Mouse (Mus musculus): Measurements from ENCODE around the gene Nucks1.

DNA sequence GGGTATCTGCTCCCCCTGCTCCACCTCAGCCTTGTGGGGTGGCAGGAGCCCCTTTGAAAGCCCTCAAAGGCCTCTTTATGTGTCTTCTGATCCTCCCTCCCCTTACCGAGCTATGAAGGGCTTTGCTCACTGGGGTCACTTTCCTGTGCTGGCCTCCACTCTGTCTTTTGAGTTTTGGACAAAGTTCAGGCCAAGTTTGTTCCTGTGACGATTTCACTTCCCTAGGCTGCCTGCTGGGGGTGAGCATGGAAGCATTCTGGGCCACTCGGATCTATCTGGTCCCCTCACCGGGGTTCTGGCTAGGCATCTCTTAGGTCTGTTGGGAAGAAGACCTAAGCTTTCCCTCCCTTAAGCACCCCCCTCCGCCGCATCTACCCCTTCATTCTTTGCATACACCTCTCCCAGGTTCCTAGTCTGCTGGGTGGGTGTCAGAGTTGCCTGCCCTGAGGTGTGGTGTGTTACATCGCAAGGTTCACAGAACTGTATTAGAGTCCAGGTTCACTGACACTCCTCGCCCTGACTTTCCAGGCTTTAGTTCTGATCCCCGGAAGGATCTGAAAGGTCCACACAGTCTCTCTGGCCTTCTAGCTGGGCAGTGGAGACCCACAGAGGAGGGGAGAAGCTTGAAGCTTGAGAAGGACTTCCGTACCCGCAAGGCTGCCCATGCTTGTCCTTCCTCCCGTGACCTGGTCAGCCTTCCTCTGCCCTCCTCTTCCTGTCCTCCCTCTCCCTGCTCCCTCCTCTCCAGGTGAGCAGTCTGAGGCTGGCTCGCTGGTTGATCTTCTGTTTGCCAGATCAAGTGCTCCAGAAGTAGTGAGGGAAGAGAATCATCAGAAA, 62.4 kb downstream of the Nucks1 start:
- TF ChIP-seq POLR2A (IDR thresholded peaks at IDR 0.05; ENCODE audit: control insufficient read depth, low read depth, low read length) (no peak), CTCF (IDR thresholded peaks at IDR 0.05; ENCODE audit: control insufficient read depth, insufficient read depth, insufficient replicate concordance, low read depth, low read length) (no peak)

Measured in testis, adult 2 months (tissue).